Mouse (Mus musculus): ENCODE data around the gene Mthfs.
"Not testable (repeated sequence)": the region's sequence is repeated elsewhere in the genome, so short reads cannot be mapped to it uniquely, and the experiment has no call there.

Mthfs gene

DNA sequence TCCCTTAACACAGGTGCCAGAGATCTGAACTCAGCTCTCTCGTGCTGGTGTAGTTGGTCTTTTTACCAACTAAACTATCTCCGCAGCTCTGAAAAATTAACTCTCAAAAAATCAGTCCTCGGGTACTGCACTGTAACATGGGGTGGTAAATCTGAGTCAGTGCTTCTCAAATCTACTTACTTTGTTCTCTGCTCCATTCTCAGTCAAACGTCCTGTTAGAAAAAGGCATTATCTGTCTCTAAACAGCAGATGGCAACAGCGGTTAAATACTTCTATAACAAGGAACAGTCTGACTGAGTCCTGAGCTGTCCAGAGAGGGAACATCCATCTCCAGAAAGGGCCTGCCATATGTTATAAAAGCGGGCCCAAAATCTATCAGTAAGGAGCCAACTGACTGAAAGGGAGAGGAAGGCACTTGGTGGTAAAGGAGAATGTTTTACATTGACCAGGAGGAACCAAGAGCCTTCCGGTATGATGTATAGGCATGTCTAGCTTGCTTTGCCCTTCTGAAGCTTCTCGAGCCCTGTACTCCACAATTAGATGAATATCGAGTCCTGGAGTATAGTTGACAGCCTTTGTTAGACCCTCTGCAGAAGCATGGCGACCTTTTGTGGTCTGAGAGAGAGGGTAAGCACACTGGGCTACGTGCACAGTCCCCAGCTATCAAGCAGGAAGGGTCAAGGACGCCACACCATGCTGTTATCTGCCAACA is at the start of gene Mthfs:
TSS of gene Mthfs (plus strand) at position 324 of the 712 bp plus-strand sequence.
- not testable (repeated sequence) for DNase-seq (ENCODE audit: low spot score in 2 of 2)

DNA sequence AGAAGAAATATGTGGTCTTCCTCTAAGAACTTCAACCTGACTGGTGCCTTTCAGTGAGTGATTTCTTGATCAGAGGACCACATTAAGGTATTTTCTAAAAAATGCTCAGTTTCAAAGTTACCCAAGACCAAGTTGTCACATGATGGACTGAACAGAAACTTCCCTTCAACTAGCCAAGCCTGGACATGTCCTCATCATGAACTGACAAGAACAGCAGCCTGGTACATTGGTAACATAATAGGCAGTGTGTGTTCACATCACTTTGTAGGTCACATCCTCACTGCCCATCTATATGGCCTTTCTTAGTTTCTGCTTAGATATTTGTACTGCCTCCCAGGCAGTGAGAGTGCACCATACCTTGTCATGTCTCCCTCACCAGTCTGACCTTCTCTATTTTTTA is 37.9 kb upstream of the Mthfs start:
- DNase-seq (ENCODE audit: low spot score in 2 of 2) = not testable (repeated sequence)

DNA sequence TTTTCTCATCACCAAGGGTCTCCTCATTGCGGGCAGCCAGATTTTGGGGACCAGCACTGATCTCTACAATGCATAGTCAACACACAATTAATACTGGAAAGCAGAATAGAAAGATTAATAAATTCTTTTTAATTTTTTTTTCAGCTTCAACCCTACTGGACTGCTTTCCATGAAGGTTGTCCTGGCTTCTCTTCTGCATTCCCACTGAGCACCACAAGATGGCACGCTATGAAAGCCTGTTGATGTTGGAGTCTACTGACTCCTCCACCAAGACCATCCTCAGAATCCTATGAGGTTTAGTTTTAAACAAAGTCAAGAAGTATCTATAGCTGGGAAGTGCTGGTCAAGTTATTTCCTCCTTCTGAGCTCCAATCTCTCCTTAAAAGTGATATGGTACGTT is 31.6 kb upstream of the Mthfs start:
- DNase-seq (ENCODE audit: low spot score in 2 of 2) = peak; percentile 33 to 73

DNA sequence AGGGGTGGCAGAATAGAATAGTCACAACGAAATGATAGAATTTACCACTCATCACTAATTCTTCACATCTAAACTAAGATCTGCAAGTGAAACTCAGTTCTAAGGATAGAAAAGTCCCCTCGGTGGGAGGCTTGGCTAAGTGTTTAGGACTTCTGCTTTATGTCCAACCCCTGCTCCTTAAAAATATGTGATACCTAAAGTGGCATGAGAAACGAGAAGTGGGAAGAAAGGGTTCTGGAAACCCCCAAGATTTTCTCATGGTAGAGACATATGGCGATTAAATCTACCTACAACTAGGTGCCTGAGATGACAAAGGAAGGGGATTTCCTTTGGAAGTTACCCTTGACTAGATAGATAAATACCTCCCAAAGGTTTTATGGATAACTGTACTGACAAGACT is 31.0 kb upstream of the Mthfs start:
- DNase-seq (ENCODE audit: low spot score in 2 of 2) = not testable (repeated sequence)

DNA sequence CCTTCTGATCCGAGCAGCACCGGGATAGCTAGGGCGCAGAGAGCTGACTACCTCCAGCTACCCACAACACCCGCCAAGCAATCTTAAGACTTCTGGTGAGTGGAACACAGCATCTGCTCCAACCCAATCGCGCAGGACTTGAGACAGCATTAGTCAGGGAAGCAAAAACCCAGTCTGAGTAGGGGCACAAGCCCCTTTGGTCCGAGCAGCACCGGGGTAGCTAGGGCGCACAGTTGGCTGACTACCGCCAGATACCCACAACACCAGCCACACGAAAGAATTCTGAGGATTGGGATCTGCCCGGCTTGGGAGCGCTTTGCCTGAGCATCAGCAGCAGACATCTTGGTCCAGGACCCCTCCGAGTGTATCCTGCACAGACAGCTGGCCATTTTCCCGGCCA is 23.5 kb upstream of the Mthfs start:
- DNase-seq (ENCODE audit: low spot score in 2 of 2) = not testable (repeated sequence)

DNA sequence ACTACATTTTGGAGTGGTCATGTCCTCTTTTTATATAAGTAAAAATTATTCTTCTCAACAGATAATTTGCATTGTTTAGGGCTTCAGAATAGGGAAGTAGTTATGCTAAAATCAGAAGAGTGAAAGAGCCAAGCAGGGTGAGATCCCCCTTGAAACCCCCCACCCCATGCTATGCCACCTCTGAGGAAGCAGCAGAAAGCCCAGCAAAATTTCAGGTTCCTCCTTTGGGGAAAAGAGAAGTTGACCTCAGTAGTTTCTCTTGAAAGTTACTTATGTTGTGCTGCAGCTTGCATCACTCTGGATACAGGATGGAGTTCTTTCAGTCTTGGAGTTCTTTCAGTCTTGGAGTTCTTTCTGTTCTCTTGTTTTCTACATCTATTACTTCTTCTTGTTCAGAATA is 15.0 kb upstream of the Mthfs start:
- DNase-seq (ENCODE audit: low spot score in 2 of 2) = not testable (repeated sequence)

DNA sequence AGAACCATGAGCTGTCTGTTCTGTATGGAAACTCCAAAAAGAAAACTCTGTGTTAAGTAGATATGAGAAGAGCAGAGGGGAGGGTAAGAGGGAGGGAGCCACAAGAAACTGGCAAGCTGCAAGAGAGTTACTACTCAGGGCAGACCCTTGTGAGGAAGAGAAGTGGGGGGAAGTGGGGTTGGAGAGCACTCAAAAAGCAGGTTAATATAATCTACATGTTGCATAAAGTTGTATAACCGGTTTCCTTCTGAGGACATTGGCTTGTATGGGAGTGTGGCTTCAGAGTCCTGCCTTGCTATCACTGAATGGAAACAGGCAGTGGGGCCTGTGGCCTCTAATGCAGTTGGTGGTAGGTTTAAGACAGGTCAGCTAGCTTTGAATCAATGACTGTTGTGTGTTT is 13.0 kb upstream of the Mthfs start:
- not testable (repeated sequence) for DNase-seq (ENCODE audit: low spot score in 2 of 2)

DNA sequence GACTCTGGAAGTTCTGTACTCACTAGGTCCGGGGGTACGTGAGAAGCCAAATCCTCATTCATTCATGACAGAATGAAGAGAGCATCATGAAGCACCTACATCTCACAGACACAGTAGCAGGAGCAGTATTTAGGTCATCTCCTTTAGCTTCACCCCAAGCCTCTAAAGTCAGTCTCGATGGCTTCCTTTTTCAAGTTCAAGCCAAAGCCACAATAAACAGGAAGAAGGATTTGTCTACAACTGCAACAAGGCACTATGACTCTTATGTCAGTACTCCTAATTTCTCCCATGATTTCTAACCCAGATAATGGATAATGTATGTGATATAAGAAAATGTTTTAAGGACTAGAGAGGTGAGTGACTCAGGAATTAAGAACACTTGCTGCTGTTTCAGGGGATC is 12.1 kb upstream of the Mthfs start:
- DNase-seq (ENCODE audit: low spot score in 2 of 2) = not testable (repeated sequence)

DNA sequence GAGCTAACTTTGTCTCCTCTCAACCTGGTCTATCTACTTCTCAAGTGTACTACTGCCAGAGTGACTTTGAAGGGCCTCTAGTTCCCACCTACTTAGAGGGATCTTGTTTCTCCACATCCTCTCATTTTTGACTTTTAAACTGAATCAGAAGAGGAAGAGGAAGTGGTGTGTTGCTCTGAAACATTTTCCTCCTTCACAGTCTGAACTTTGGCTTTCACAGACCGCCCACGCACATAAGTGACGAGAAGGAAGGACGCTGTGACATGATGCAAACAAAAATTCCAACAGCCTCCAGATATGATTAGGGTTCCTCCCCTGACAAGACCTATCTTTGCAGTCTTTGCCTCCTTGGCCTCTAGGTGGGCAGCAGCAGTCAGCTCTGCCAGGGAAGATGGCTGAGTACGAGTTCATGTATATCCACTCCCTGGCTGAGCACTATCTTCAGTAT is 11.5 kb upstream of the Mthfs start, which contains the start of the genes Bcl2a1b and Gm29094:
TSS of gene Bcl2a1b (plus strand) at position 241 of the 448 bp plus-strand sequence.
TSS of gene Gm29094 (plus strand) at position 411 of the 448 bp plus-strand sequence.
- DNase-seq (ENCODE audit: low spot score in 2 of 2) = peak; percentile 66 to 77

DNA sequence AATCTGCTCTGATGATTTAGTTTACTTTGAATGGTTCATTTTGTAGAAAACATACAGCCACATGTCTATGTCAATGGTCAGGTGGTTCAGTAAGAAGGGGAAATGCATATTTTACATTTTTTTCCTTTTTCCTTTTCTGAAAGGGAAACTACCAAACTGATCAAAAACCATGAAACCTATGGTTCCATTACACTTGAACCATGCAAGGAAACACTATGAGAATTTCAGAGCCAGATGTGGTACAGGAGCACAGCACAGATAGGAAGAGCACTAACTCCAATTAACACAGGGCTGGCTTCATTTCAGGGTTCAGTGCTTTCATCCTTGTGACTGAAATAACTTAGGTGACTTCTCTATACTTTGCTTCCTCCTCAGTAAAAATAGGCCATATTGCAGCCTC is 8.2 kb upstream of the Mthfs start:
- peak in 1 of 2 experiments; percentile 22 for DNase-seq (ENCODE audit: low spot score in 2 of 2)

DNA sequence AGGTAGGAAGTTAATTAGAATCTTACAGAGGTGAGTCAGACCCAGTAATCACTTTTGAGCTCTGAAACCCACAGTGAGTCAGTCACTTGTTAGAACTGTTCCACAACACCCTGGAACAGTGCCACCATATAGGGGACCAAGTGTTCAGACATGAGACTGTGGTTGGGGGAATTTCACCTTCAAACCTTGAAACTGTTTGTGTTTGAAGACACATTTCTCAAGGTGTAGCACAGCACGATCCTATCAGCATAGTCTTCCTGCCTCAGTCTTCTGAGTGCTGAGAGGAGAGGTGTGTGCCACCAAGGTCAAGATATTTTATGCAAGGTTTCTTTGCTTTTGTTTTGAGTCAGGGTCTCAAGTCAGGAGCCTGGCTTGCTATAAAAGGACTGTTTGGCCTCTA is 1.5 kb upstream of the Mthfs start:
- DNase-seq (ENCODE audit: low spot score in 2 of 2) = peak; percentile 31 to 32

DNA sequence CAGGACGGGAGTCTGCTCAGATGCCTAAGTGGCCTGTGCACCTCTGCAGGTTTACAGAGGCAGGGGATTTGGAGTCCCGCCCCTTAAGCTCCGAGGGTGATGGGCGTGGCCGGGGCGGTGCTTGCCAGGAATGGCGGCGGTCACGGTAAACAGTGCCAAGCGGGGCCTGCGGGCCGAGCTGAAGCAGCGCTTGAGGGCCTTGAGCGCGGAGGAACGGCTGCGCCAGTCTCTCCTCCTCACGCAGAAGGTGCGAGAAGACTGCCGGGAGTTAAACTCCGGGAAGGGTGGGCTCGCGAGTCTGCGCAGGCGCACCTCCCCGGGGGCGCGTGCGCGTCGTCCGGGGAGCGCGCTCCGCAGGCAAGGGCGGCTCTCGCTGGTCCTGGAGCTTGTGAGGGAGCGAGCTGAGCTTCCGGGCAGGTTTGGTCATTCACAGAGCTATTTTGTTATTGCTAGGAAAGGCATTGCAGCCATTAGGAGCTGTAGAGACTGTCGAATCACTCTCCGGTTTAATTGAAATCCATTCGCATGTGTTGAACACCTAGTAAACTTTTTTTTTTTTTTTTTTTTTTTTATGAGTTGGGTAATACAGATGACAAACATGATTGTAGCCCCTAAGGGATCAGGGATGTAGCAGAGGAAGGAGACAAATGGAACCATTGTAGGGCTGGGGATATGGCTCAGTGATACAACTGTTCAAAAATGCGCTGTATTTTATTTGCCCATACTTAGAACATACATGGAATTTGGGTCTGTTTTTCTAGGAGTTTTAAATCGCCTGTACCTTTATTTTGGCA is 786 bp downstream of the Mthfs start:
- peak; percentile 87 to 88 for DNase-seq (ENCODE audit: low spot score in 2 of 2)

DNA sequence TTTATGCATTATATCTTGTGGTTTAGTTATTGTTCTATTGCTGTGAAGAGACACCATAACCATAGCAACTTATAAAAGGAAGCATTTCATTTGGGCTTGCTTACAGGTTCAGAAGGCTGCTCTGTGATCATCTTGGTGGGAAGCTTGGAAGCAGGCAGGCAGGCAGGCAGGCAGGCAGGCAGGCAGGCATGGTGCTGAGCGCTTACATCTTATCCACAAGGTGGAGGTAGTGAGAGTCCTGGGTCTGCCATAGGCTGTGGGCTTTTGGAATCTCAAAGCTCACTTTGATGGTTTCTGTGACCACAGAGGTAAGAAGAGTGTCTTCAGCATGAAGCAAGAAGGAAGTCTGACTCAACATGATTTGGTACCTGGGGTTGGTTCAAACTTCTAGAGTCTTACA is 2.0 kb downstream of the Mthfs start:
- peak; percentile 47 to 67 for DNase-seq (ENCODE audit: low spot score in 2 of 2)

DNA sequence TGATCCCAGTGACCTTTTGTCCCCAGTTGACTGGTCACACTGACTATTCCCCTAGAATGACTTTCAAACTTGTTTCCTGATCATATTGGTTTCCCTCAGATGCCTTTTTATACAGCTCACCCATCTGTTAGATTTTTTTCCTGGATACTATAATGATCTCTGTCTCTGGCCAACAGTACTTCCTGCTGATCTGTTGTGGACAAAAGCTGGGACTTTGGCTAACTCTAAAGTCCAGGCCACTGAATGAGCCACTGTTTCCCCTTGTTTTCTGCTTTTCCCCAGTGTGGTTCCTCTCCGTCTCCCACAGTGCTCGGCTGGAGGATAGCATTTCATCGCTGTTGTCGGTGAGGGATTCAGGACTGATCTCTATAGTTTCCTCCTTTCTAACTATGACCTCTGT is 7.7 kb downstream of the Mthfs start:
- DNase-seq (ENCODE audit: low spot score in 2 of 2) = not testable (repeated sequence)

DNA sequence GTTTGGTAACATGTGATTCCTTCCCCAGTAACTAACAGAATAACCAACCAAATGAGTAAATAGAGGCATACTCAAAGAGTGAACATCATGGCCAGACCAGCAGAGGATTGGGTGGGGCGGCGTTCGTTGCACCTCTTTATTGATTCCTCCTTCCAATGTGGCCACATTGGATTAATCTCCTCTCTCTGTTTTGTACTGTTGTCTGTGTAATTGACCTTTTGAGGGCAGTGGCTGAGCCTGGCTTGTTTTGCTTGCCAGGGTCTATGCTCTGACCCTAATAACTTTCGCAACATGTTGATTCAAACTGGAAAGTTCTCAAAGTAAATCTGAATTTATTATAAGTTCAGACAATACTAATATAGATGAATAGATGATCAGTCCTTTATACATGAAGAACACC is 9.2 kb downstream of the Mthfs start:
- not testable (repeated sequence) for DNase-seq (ENCODE audit: low spot score in 2 of 2)

DNA sequence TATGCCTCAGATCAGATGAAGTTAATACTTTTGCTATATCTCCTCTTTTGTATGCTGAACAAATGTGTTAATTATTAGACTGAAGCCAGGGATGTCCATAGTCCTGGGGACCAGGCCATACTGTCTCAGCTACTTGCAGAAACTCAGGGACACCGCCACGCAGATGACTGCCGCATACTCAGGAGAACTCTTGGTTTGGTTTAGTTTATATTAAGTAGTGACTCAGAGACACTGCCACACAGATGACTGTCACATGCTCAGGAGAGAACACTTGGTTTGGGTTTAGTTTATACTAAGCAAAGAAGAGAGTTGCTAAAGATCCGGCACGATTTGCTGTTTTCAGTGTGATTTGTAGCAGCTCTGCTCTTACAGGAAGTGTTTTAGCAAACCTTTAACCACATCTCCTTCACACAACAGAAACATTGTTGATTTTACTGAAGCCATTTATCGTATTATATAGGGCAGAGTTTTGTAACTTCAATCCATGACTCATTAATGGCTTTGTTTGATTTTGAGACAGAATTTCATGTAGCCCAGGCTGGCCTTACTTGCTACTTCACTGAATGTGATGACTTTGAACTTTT is 10.3 kb downstream of the Mthfs start:
- not testable (repeated sequence) for DNase-seq (ENCODE audit: low spot score in 2 of 2)

DNA sequence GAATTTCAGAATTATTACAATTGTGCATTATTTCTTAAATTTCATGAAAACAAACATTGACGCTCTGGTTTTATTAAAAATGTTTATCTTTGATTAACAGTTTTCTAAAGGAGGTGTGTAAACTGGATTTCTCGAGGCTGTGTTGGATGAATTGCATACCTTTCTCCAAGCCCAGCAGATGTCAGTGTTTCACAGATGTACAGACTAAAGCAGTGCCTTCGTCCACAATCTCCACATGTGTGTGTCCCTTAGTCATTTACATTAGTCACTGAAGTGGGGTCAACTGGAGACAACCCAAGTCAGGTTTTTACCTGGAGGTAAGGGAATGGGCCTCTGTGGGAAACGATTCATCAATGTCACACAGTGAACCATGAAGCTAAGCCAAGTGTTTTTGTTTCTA is 15.6 kb downstream of the Mthfs start:
- no peak for DNase-seq (ENCODE audit: low spot score in 2 of 2)

DNA sequence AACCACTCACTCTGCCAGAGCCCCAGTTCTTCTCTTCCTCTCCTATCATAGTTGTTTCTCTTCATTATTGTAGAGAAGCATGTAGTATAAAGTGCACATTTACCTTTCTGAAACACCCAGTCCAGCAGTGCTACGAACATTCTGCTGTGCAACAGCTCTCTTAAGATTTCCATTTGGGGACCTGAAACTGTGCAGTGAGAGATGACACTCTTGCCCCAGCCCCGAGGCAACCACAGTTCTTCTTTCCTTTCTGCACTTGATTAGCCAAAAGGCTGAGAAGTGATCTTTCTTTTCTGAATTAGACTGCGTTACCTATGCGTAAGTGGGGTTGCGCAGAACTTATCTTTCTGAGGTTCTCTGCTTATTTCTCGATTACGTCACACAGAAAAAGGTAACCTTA is 17.6 kb downstream of the Mthfs start:
- DNase-seq (ENCODE audit: low spot score in 2 of 2) = peak in 1 of 2 experiments; percentile 37

DNA sequence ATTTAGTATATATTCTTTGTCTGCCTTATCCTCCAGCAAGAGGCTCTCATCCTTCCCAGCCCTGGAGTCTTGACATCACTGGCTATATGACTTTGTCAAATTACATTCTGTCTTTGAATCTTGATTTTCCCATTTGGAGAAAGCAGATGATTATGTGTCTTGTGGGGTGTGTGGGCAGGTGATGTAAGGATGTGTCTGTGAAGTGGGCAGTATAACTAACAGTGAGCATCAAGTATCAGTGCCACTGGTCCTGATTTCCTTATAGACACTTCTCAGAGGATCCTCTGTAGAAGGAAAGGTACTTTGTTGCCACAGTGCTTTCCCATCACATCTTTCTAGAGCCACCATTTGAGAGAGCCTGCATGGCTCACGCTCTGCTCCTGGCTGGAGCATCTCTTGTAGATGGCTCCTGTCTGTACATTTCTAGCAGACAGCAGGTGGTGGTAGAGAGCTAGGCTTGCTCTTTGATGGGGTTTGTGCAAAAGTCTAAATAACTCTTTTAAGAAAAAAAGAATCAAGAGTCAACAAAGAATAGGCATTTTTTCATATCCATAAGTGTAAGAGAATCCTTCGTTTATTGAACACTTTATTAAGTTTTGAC is 20.5 kb downstream of the Mthfs start:
- DNase-seq (ENCODE audit: low spot score in 2 of 2) = peak in 1 of 2 experiments; percentile 18

DNA sequence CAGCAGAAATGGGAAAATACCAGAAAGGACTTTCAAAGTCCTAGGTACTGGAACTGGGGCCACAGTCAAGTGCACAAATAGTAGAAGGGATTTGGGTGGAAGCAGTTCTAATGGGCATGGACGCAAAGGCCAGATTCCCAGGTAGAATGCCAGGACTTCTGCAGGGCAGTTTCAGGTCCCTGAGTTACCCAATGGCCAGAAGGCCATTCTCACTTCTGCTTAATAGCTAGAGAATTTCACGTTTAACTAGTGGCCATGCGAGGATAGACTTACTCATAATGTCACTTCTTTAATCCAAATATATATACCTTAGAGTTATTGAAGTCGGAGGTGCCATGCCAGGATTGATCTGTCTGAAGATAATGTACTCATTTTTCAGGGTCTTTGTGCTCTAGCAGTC is 26.7 kb downstream of the Mthfs start:
- not testable (repeated sequence) for DNase-seq (ENCODE audit: low spot score in 2 of 2)

DNA sequence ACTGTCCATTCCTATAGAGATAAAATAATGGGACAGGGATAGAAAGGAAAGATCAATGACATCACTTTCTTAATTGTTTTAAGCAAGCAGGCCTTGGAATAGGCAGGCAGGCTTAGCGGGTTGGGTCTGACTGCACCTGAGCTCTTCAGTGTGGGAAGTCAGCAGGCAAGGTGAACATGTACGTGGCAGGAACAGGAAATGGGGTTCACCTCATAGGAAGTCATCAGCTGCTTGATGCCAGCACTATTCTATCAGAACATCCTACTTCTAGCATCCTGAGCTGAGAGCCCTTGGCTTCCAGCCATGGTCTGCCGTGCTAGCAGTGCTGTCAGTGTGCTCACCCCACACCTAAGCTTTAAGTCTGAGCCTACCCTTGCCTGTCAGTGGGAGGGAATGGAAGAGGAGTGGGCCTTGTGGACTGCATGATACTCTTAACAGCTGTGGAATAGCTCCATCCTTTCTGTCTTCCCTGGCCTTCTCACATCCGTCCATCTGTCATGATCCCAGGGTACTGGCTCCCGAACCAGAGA is 28.6 kb downstream of the Mthfs start:
- not testable (repeated sequence) for DNase-seq (ENCODE audit: low spot score in 2 of 2)

Data from natural killer cell, adult 2 months (primary cell).